In genomic region chr4:148951821-148952291, GRCm38 (mm10) we compare ENCODE assay signal across 8 mouse cellular contexts.
A peak's percentile ranks its signal among the peaks of the same experiment; 100 is the strongest.
DNase-seq lines count a peak whose midpoint lies in the region; ATAC-seq and TF ChIP-seq lines count a peak whose summit lies in the region.

No protein-coding gene starts in this region.

- H3K4me2 ChIP-seq in heart, embryonic 11.5 days = peak overlapping the region; percentile 63
- H3K4me2 ChIP-seq in embryonic facial prominence, embryonic 15.5 days (replicated peaks) = peak overlapping the region; percentile 68
- no peak overlapping the region for H3K4me2 ChIP-seq in myocyte (ENCODE audit: low read depth)

- peak overlapping the region; percentile 27 for H3K4me3 ChIP-seq in heart, embryonic 11.5 days (ENCODE audit: low read depth, low read length)
- H3K4me3 ChIP-seq in ES-E14 (ENCODE audit: insufficient read depth in 1 of 2, low read depth in 1 of 2, low read length in 2 of 2, poor library complexity in 1 of 2, severe bottlenecking in 1 of 2) (peak overlapping the region; percentile 42 to 47; a peak in 3 of 4 replicates), myocyte (no peak overlapping the region)
- H3K4me3 ChIP-seq in embryonic facial prominence, embryonic 15.5 days (replicated peaks) = peak overlapping the region; percentile 32
- H3K4me3 ChIP-seq in left cerebral cortex, adult 2 months = peak overlapping the region; percentile 52

- no peak for DNase-seq in heart, adult 8-10 months (ENCODE audit: low spot score)
- DNase-seq in ES-E14 (ENCODE audit: low read depth, low spot score) (no peak), adipocyte (ENCODE audit: low spot score) (no peak)
- DNase-seq in left cerebral cortex, adult 2 months (ENCODE audit: extremely low spot score in 1 of 2, low spot score in 2 of 2) = peak in 1 of 2 experiments; percentile 57
- DNase-seq in urinary bladder, postnatal 10 days (ENCODE audit: low spot score) = no peak

- no peak for ATAC-seq in heart, embryonic 11.5 days (replicated peaks; ENCODE audit: insufficient number of reproducible peaks, low FRiP score, low TSS enrichment)
- ATAC-seq in embryonic facial prominence, embryonic 15.5 days (ENCODE audit: insufficient number of reproducible peaks, low FRiP score, low TSS enrichment, low read depth) = no peak

- no peaks in the 10 kb centered on the region for H3K79me2 ChIP-seq in myocyte (ENCODE audit: control insufficient read depth, insufficient read depth)

- H3K9me3 ChIP-seq in heart, embryonic 11.5 days (replicated peaks; ENCODE audit: control insufficient read depth, low read length) = no peaks in the 10 kb centered on the region
- no peaks in the 10 kb centered on the region for H3K9me3 ChIP-seq in ES-E14 (ENCODE audit: control insufficient read depth, insufficient read depth, low read depth, low read length)
- no peaks in the 10 kb centered on the region for H3K9me3 ChIP-seq in embryonic facial prominence, embryonic 15.5 days (replicated peaks)

- H3K4me1 ChIP-seq in heart, embryonic 11.5 days (ENCODE audit: control insufficient read depth, insufficient read depth, low read length) = peaks cover 41% of the 10 kb centered on the region
- H3K4me1 ChIP-seq in ES-E14 (ENCODE audit: control insufficient read depth in 2 of 2, insufficient read depth in 2 of 2, low read length in 2 of 2, poor library complexity in 1 of 2) = peaks cover 0 to 11% of the 10 kb centered on the region in 2 experiments; a peak in 1 of 4 replicates
- H3K4me1 ChIP-seq in embryonic facial prominence, embryonic 15.5 days = peaks cover 78% of the 10 kb centered on the region

- peaks cover 4% of the 10 kb centered on the region; the same call in 1 of the 2 replicates for H3K36me3 ChIP-seq in heart, embryonic 11.5 days (ENCODE audit: control insufficient read depth, insufficient read depth, low read length)
- H3K36me3 ChIP-seq in ES-E14 (ENCODE audit: control insufficient read depth, insufficient read depth, low read length, poor library complexity, severe bottlenecking) (no peaks in the 10 kb centered on the region; the same call in 1 of the 2 replicates), myocyte (ENCODE audit: control insufficient read depth, insufficient read depth) (no peaks in the 10 kb centered on the region)
- H3K36me3 ChIP-seq in embryonic facial prominence, embryonic 15.5 days = 0 out of 2 replicates have a peak, but pooled peaks cover 5% of the 10 kb centered on the region

- no peak overlapping the region for H3ac ChIP-seq in myocyte (ENCODE audit: control insufficient read depth, insufficient read length)

- TF ChIP-seq POLR2A in myocyte (IDR thresholded peaks at IDR 0.05; ENCODE audit: insufficient read length, low read depth) = peak; percentile 41

- intact Hi-C loops in left cerebral cortex, adult 2 months (cut with DNase I) = no loop called here

- peak overlapping the region; percentile 56 for H3K9ac ChIP-seq in heart, embryonic 11.5 days (ENCODE audit: low read depth, low read length)
- H3K9ac ChIP-seq in ES-E14 (ENCODE audit: insufficient read depth, low read depth, low read length, poor library complexity, severe bottlenecking) = peak overlapping the region; percentile 0; the same call in 1 of the 2 replicates
- no peak overlapping the region for H3K9ac ChIP-seq in embryonic facial prominence, embryonic 15.5 days

- H3K27ac ChIP-seq in heart, embryonic 11.5 days (ENCODE audit: low read depth, low read length) = no peak overlapping the region
- H3K27ac ChIP-seq in ES-E14 (ENCODE audit: insufficient read depth, low read depth, low read length, poor library complexity, severe bottlenecking) = no peak overlapping the region
- H3K27ac ChIP-seq in embryonic facial prominence, embryonic 15.5 days (replicated peaks) = no peak overlapping the region
- peak overlapping the region; percentile 78 for H3K27ac ChIP-seq in left cerebral cortex, adult 2 months

- TF ChIP-seq CTCF in left cerebral cortex, adult 2 months (IDR thresholded peaks at IDR 0.05) = no peak; the same call in 1 of the 2 replicates

- H3K27me3 ChIP-seq in heart, embryonic 11.5 days (ENCODE audit: control insufficient read depth, insufficient read depth, low read length) = peaks cover 31% of the 10 kb centered on the region
- H3K27me3 ChIP-seq in embryonic facial prominence, embryonic 15.5 days = peaks cover 64% of the 10 kb centered on the region
- no peaks in the 10 kb centered on the region for H3K27me3 ChIP-seq in myocyte (ENCODE audit: control insufficient read depth, insufficient read depth, insufficient read length)

- in situ Hi-C loops in ES-E14 (cut with MboI; ENCODE audit: low sequenced_read_pairs in 2 of 2, unreplicated experiment in 2 of 2) = no loop called here

- WGBS in heart, embryonic 11.5 days (ENCODE audit: insufficient replicate concordance) = 6% methylated on average over 44 of the region's 44 CpGs
- 5% methylated on average over 44 of the region's 44 CpGs for WGBS in embryonic facial prominence, embryonic 15.5 days

TF ChIP-seq in ES-E14, 5 proteins besides CTCF, POLR2A, EP300 and RAD21:
- TF ChIP-seq ZNF384 (IDR thresholded peaks at IDR 0.05; ENCODE audit: low read depth, low read length) = no peak
- TF ChIP-seq CHD2 (IDR thresholded peaks at IDR 0.05; ENCODE audit: low read depth, low read length) = no peak

TF ChIP-seq in myocyte, 11 proteins besides CTCF, POLR2A, EP300 and RAD21:
- TF ChIP-seq TCF12 (IDR thresholded peaks at IDR 0.05; ENCODE audit: insufficient read depth, poor library complexity, severe bottlenecking) (no peak), POLR2AphosphoS2 (IDR thresholded peaks at IDR 0.05; ENCODE audit: insufficient read length, low read depth) (peak; percentile 50), USF1 (IDR thresholded peaks at IDR 0.05; ENCODE audit: low read depth) (no peak)
TF ChIP-seq in myocyte: peak in this region for 1.
